Mouse (Mus musculus) lung, postnatal 0 days (tissue): ENCODE measurements around the gene Tbc1d8b.

ENCODE experiments used
- CTCF ChIP-seq: IDR thresholded peaks from 2 replicates; pipeline ENCODE4 v1.5.1; 2016; ENCODE audit warnings: antibody characterized with exemption, mild to moderate bottlenecking
- EP300 ChIP-seq: IDR thresholded peaks from 2 replicates; pipeline ENCODE4 v1.6.1; 2016; ENCODE audit warnings: antibody characterized with exemption, mild to moderate bottlenecking, control low read depth

- TF ChIP-seq EP300, result no peak
- TF ChIP-seq CTCF, result no peak
Measured at GRCm38 (mm10) chrX:139684410-139684774, 404 bp upstream of the Tbc1d8b start.
